Mouse (Mus musculus) heart, postnatal 0 days (tissue): Measurements from ENCODE around the gene Cdh5. TPM values are rescaled to one million over a fixed set of nuclear protein-coding genes. Genes with fewer than 3 reads are reported as not detected.

ENCODE experiments used
- ATAC-seq: fragments of 200-750 bp; cut with Nextera tagmentation; 2 replicates; pipeline ENCODE4 v1.8.0; 2017; ENCODE audit warnings: low read depth, moderate number of reproducible peaks, moderate library complexity; ENCODE audit not compliant: insufficient read depth
- DNase-seq: peaks from one replicate; pipeline ENCODE4 v3.0.0-alpha.2; 2016; ENCODE audit warnings: low spot score
- H3K27ac ChIP-seq: fragments of 300-500 bp; sonication (generic); 2 replicates; pipeline ENCODE4 v1.5.1; 2014; ENCODE audit warnings: low read depth, mild to moderate bottlenecking
- H3K27me3 ChIP-seq: fragments of 300-500 bp; sonication (generic); 2 replicates; pipeline ENCODE4 v1.6.1; 2014; ENCODE audit warnings: low read length, mixed read lengths; ENCODE audit not compliant: control insufficient read depth, insufficient read depth
- H3K36me3 ChIP-seq: fragments of 300-500 bp; sonication (generic); replicated peaks from 2 replicates; pipeline ENCODE4 v1.6.1; 2014; ENCODE audit warnings: low read length, mixed read lengths; ENCODE audit not compliant: control insufficient read depth, insufficient read depth
- H3K4me1 ChIP-seq: fragments of 300-500 bp; sonication (generic); 2 replicates; pipeline ENCODE4 v1.6.1; 2014; ENCODE audit warnings: antibody characterized with exemption; ENCODE audit not compliant: control insufficient read depth, insufficient read depth
- H3K4me2 ChIP-seq: fragments of 300-500 bp; sonication (generic); 2 replicates; pipeline ENCODE4 v1.6.1; 2014; ENCODE audit warnings: low read depth, mild to moderate bottlenecking, low read length, moderate library complexity
- H3K4me3 ChIP-seq: fragments of 300-500 bp; sonication (generic); 2 replicates; pipeline ENCODE4 v1.5.1; 2014; ENCODE audit warnings: low read depth, low read length
- H3K9ac ChIP-seq: fragments of 300-500 bp; sonication (generic); replicated peaks from 2 replicates; pipeline ENCODE4 v1.6.1; 2014; ENCODE audit warnings: low read depth, low read length, mixed read lengths
- H3K9me3 ChIP-seq: fragments of 300-500 bp; sonication (generic); replicated peaks from 2 replicates; pipeline ENCODE4 v1.6.1; 2016; ENCODE audit warnings: low read length; ENCODE audit not compliant: control insufficient read depth
- CTCF ChIP-seq: IDR thresholded peaks from 2 replicates; pipeline ENCODE4 v1.5.1; 2016; ENCODE audit warnings: antibody characterized with exemption, control low read depth, low read depth
- EP300 ChIP-seq: IDR thresholded peaks from 2 replicates; pipeline ENCODE4 v1.6.1; 2016; ENCODE audit warnings: antibody characterized with exemption, low read depth
- WGBS: fragments of 180-500 bp; shearing (Covaris S2); extraction: QIAGEN DNeasy Blood & Tissue Kit; methylation state at CpG from one replicate; pipeline ENCODE4 v1.1.7; 2014; 5-methylcytosine and 5-hydroxymethylcytosine counted together
- polyA plus RNA-seq: library from polyadenylated mRNA; unstranded; fragments of >200 nt; fragmentation: Nextera tagmentation; extraction: Ambion mirVana; gene quantifications from 2 replicates; pipeline ENCODE4 v1.2.1, GENCODE M21; 2015
- total RNA-seq: library from RNA; depleted of rRNA; stranded (reverse); fragments of >200 nt; gene quantifications from 2 replicates; pipeline ENCODE4 v1.2.3, GENCODE M21; 2014; ENCODE audit warnings: low replicate concordance; rRNA removed

The Cdh5 gene
- total and polyA plus RNA-seq, 2 experiments from 2014 or later = 42.6 to 123 TPM

- ATAC-seq (no peak), DNase-seq (no peak)
- H3K9ac ChIP-seq = no peak overlapping the region
- no peaks in the 10 kb centered on the region for H3K36me3 ChIP-seq
- no peak overlapping the region for H3K4me3 ChIP-seq
- H3K4me2 ChIP-seq = no peak overlapping the region
- H3K27ac ChIP-seq = no peak overlapping the region
- no peaks in the 10 kb centered on the region for H3K27me3 ChIP-seq
- WGBS = 66% methylated on average over 6 of the region's 6 CpGs
- 0 out of 2 replicates have a peak, but pooled peaks cover 5% of the 10 kb centered on the region for H3K9me3 ChIP-seq
- TF ChIP-seq CTCF (no peak), EP300 (no peak)
- no peaks in the 10 kb centered on the region for H3K4me1 ChIP-seq
Observed at GRCm38 (mm10) chr8:104190777-104191468, 89.5 kb downstream of the Cdh5 start.

- DNase-seq (peak; percentile 64), ATAC-seq (peak; percentile 72)
- no peak overlapping the region for H3K4me3 ChIP-seq
- H3K4me1 ChIP-seq = no peaks in the 10 kb centered on the region
- H3K9me3 ChIP-seq = 0 out of 2 replicates have a peak, but pooled peaks cover 5% of the 10 kb centered on the region
- TF ChIP-seq CTCF = no peak
- TF ChIP-seq EP300 = no peak
- H3K27me3 ChIP-seq = no peaks in the 10 kb centered on the region
- no peak overlapping the region for H3K27ac ChIP-seq
- WGBS = 36% methylated on average over 11 of the region's 11 CpGs
- no peak overlapping the region for H3K9ac ChIP-seq
- no peaks in the 10 kb centered on the region for H3K36me3 ChIP-seq
- no peak overlapping the region for H3K4me2 ChIP-seq
Observed at GRCm38 (mm10) chr8:104191496-104191895, 90.1 kb downstream of the Cdh5 start.

Other genes with a start within 250 kb of the Cdh5 start
- gene Bean1, start 68.8 kb downstream of the Cdh5 start, total RNA-seq = 3.8 and 3.9 TPM in 2 replicates
- gene Bean1, start 68.8 kb downstream of the Cdh5 start, polyA plus RNA-seq = 0.38 and 0.57 TPM in 2 replicates
- gene Tk2, start 146.9 kb downstream of the Cdh5 start, total RNA-seq = 6.3 and 10.7 TPM in 2 replicates
- 7.7 and 9.9 TPM in 2 replicates for gene Tk2, start 146.9 kb downstream of the Cdh5 start, polyA plus RNA-seq
- gene Cklf, start 149.2 kb downstream of the Cdh5 start, total RNA-seq = 1.7 and 11.5 TPM in 2 replicates
- gene Cklf, start 149.2 kb downstream of the Cdh5 start, polyA plus RNA-seq = 13.3 and 15.0 TPM in 2 replicates
- not detected in 2 replicates for gene Cmtm2a, start 191.6 kb downstream of the Cdh5 start, total RNA-seq
- gene Cmtm2a, start 191.6 kb downstream of the Cdh5 start, polyA plus RNA-seq = not detected in 2 replicates
- gene Gm45711, start 208.5 kb downstream of the Cdh5 start, total RNA-seq = not detected in 2 replicates
- not detected in 2 replicates for gene Gm45711, start 208.5 kb downstream of the Cdh5 start, polyA plus RNA-seq
- gene Cmtm1, start 208.5 kb downstream of the Cdh5 start, total RNA-seq = not detected in 2 replicates
- not detected in 2 replicates for gene Cmtm1, start 208.5 kb downstream of the Cdh5 start, polyA plus RNA-seq
- gene Gm11020, start 219.9 kb downstream of the Cdh5 start, total RNA-seq = not detected in 2 replicates
- not detected in 2 replicates for gene Gm11020, start 219.9 kb downstream of the Cdh5 start, polyA plus RNA-seq
- not detected in 2 replicates for gene Cmtm2b, start 220.6 kb downstream of the Cdh5 start, total RNA-seq
- gene Cmtm2b, start 220.6 kb downstream of the Cdh5 start, polyA plus RNA-seq = not detected in 2 replicates
- 22.3 and 29.0 TPM in 2 replicates for gene Cmtm3, start 237.8 kb downstream of the Cdh5 start, total RNA-seq
- 64.6 and 65.2 TPM in 2 replicates for gene Cmtm3, start 237.8 kb downstream of the Cdh5 start, polyA plus RNA-seq